Comparison of ENCODE assay signal across 20 mouse cellular contexts in the genomic region with DNA sequence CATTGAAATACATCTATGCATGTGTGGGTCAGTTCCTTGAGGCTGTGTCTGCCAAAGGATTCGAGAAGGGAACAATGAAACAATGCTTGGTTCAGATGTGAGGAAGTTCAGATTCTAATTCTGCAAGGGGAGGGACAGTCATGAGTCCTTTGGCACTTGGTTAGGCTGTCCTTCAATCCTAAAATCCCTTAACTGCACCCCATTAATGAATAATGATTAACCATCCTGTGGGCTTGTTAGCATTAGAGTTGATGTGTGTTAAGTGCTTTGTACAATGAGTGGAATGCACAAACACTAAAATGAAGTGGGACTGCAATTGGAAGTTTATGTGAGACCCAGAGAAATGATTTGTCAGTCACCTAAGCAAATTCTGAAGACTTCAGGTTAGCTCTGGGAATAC.
"Had no signal": no experiment of that assay in that cellular context is flagged by ENCODE, and none has a peak within 500 bp of the region (broad histone marks: within the 10 kb centered on the region; RNA-seq: fewer than 3 reads in every experiment).

No protein-coding gene starts in this region.

- ATAC-seq: inflammation-experienced regulatory T-cells, adult 6 months; intestine, embryonic 16.5 days; liver, postnatal 0 days; lung, postnatal 0 days; midbrain, embryonic 13.5 days; midbrain, embryonic 16.5 days had no signal

- H3K9ac ChIP-seq: limb, embryonic 12.5 days; limb, embryonic 15.5 days; liver, embryonic 14.5 days; liver, postnatal 0 days; lung, embryonic 14.5 days; midbrain, embryonic 13.5 days; neural tube, embryonic 13.5 days; stomach, embryonic 15.5 days had no signal

- H3K36me3 ChIP-seq: limb, embryonic 12.5 days; limb, embryonic 15.5 days; midbrain, embryonic 13.5 days; neural tube, embryonic 13.5 days; stomach, embryonic 15.5 days had no signal

- H3K4me3 ChIP-seq: layer of hippocampus, adult 2 months; limb, embryonic 12.5 days; limb, embryonic 15.5 days; midbrain, embryonic 13.5 days; myocyte; neural tube, embryonic 13.5 days; stomach, embryonic 15.5 days had no signal

- H3K27me3 ChIP-seq: limb, embryonic 12.5 days; limb, embryonic 15.5 days; midbrain, embryonic 13.5 days; neural tube, embryonic 13.5 days; stomach, embryonic 15.5 days had no signal

- DNase-seq: left cerebral cortex, postnatal 4 days; liver, postnatal 0 days; lung, embryonic 14.5 days; right cerebral cortex, postnatal 25 days; spleen, adult 18-20 months; thymus, postnatal 25 days had no signal

- H3K4me2 ChIP-seq: limb, embryonic 12.5 days; limb, embryonic 15.5 days; liver, embryonic 11.5 days; lung, embryonic 14.5 days; midbrain, embryonic 13.5 days; neural tube, embryonic 13.5 days; stomach, embryonic 15.5 days had no signal

- H3K4me1 ChIP-seq: limb, embryonic 12.5 days; limb, embryonic 15.5 days; midbrain, embryonic 13.5 days; neural tube, embryonic 13.5 days; stomach, embryonic 15.5 days had no signal

- H3K27ac ChIP-seq: layer of hippocampus, adult 2 months; limb, embryonic 12.5 days; limb, embryonic 15.5 days; liver, embryonic 14.5 days; macrophage; midbrain, embryonic 13.5 days; neural tube, embryonic 13.5 days; stomach, embryonic 15.5 days had no signal

- H3K9me3 ChIP-seq: limb, embryonic 12.5 days; limb, embryonic 15.5 days; midbrain, embryonic 13.5 days; neural tube, embryonic 13.5 days; stomach, embryonic 15.5 days had no signal
